Mouse (Mus musculus): ENCODE data around the gene Taf3.

Taf3 gene

DNA sequence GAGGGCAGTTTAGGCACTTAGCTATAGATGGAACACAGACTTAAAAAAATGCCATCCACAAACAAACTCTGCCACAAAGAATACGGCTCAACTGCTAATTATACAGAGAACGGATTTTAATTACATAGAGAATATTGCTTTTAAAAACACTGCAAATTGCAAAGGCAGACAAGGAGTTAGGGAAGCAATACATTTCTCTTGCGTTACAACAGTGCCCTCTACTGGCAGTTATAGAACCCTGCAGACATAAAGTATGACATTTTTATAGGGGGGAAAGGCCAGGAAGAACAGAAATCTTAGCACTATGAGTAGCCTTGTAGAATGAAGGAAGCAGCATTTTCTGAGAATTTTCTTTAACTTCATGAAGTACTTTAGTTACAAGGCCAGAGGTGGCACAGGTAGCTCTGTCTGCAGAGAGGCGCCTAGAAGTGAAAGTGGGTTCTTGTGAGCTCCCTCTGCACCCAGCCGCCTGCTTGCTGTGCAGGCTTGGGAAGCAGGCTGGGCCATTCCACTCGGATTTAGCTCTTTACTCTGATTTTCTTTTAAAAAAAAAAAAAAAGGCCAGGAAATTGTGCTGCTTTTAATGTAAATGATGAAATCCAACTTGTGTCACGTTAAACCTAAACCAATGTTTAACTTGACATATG lies 38.0 kb downstream of the Taf3 start:
- peak; percentile 41 to 70 for DNase-seq

DNA sequence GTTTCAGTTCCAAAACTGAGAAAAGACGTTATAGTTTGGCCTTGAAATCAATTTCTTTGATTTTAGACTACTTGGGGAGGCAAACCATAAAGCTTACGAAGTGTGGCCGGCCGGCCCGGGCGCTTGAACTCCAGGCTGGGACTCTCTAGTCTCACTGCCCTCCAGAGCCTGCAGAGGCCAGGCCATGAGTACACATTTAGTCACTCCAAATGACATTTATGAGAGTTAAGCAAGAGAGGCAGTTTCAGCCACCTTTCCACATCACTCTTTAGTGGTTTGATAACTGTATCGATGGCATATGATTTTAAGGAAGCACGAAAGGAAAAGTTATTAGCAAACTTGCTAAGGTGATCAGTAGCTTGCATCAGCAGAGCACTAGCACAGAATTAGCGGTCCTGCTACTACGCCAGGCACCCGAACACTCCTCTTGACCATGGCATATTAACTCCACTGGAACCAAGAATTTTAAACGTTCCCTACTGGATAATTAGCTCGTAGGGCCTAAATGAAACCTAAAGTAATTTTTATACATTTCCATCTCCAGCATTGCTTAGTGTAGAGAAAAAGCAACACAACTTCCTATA lies 38.6 kb downstream of the Taf3 start:
- no peak for DNase-seq

DNA sequence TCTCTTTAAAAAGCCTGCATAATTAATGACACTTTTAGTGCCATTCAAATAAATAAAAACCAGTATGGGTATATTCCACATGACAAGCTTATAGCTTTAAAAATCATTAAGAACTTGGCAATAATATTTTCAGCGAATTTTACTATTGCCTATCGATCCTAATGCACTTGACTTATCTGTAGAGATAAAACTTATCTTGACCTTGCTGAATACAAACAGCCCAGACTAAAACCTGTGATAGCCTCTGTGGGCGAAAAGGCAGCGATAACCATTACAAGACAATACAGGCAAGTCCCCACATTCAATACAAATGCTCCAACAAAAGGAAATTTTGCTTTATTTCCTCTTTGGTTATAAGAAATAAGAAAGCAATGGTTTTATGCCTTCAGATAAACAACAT lies 39.8 kb downstream of the Taf3 start:
- no peak for DNase-seq

DNA sequence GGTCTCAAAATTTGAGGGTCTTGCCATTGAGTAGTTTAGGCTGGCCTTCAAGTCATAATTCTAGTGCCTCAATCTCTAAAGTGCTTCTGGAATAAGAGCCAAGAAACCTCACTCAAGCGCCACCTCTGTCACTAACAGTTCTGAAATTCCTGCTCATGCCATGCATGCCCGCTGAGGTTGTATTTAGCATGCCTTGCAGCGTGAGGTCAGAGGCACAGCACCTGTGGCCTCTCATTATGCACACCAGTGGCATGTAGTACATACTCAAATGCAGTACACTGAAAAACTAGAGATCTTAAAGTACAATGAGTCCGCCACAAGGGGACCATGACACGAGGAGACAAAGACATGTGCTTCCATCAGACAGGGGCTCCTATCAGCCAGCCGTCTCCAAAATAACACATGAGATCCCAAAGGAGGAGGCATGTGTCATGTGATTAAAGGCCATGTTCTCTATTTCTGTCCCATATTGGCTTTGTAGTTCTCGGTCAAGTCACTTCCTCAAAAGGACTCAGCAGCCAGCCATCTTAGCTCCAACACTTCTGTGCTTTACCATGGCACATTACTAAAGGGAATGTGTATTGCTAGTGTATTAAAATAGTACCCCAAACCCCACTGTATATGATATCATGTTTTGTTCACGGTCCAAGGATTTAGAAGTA lies 43.3 kb downstream of the Taf3 start:
- no peak for DNase-seq

DNA sequence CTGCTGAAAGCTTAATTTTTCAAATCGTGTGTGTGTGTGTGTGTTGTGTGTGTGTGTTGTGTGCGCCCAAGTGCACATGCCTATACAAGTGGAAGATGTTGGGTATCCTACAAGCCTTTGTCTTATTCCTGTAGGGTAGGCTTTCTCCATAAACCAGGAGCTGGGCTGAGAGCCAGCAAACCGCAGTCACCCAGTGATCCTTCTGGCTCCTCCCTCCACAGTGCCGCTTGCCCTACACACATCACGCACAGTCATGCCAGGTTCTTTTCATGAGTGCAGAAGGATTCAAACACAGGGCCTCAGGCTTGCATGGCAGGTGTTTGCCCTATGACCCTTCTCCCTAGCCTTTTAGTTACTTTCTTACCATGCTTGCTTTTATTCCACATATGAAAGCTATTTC lies 45.0 kb downstream of the Taf3 start:
- peak; percentile 60 to 73 for DNase-seq

DNA sequence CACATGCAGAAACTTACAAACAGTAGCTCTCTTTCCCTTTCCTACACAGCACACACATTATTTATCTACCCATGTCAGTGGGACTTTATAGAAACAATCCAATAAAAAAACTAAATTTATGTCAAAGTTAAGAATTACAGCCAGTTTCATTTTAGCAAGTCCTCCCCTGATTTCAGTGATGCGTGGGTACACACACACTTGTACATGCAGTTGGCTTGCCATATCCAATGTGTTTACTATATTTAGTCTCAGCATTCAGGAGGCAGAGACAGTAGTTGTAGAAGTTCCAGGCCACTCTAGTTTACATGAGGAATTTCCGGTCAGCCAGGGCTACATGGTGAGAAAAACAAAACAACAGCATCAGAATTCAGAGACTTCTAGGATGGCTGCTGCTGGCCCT lies 46.8 kb downstream of the Taf3 start:
- no peak for DNase-seq

DNA sequence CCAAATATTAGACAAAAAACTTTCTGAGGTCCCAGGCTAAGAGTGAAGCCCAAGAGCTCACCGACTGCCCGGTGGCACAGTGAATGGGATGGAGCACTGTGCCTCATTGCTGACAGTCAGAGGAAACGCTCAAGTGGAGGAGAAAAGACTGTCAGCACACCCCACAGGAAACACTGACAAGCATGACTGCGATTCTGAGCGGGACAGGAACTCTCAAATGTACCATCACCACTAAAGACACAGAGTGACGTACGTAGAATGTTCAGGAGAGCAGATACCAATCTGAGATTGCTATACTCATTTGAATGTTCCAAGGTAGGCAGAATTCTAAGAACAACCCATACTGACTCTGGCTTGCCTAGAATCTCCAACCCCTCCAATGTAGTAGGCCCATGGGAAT lies 50.9 kb downstream of the Taf3 start:
- DNase-seq = no peak

DNA sequence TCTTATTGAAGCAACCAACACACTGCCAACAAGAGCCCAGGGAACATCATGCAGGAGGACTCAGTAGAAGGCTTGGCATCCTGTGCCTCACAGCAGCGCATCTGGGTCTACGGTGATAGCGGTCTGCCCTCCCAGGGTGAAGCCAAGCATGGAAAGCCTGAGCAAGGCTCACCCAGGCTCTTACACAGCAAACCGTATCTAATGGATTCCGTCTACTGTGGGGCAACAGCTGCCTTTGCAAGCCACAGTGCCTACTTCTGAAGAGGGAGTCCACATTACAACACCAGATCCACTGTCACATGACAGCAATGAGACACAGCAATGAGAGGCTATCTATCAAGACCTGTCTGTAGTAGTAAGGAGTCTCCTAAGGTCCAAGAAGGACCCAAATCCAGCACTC lies 52.3 kb downstream of the Taf3 start:
- DNase-seq = no peak

DNA sequence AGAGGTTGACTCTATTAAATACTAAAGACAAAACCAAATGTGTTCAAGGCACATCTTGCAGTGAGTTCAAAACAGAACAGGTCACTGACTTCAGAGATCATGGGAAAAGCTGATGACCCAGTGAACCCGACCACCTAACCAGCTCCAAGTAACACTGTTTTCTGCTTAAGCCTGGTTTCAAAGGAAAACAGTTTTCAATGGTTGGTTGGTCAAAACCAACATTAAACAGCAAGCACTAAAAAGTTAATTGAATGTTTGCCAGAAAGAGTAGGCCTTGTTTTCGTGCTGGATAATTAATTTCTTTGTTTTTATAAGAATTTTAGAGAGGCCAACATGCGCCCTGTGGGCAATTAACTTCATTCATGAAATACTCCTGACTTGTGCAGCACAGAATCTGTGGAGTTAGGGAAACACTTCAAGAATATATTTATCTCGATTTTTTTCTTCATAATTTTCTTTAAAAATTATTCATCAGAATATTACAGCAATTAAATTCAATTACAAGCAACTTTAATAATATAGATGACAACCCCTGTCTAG lies 57.6 kb downstream of the Taf3 start:
- DNase-seq = no peak

DNA sequence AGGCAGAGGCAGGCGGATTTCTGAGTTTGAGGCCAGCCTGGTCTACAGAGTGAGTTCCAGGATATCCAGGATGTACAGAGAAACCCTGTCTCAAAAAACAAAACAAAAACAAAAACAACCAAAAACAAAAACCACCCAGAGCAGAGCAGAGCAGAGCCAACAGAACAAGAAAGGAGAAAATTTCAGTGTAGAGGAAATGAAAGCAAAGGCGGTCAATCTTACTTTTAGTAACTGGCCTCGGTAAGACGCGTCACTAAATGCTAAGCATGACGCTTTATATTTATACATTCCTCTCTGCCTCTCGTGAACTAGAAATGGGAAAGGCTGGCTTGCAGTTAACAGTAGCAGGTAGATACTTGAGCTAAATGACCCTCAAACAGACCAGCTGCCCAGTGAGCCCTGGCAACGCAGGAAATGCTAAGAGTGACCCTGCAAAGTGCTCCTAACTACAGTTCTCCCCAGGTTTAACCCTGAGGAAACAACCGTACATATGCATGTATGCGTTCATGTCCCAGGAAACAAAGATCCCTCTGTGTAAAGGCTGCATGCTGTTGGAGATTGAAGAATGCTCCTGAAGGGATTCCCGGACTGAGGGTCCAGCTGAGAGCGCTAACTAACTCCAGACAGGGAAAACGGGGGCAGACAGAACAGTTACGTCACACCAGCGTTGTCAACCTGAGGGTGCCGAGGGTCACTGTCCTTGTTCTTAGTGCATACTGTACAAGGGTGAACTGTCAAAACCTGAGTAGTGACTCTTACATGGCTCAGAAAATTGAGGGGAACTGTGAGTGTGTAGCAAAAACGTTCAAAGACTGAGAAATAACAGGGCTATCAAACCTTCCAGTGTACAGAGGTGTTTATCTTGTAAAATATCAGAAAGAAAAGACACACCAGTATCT lies 58.5 kb downstream of the Taf3 start:
- DNase-seq = no peak

DNA sequence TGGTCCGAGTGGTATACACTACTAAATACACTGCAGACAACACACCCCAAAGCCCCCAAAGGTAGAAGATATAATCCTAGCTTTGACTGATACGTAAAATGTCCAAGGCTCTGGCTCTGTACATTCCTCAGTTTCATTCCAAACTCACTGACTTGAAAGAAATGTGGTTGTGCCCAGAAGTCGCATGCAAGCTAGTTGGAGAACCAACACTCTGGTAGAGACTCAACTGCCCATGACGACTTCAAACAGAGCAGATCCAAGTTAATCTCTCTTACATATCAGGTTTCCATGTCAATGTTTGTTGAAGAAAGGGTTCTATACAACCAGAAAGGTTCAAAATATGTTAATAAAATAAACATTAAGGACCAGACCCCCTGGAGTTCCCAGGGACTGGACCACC lies 60.1 kb downstream of the Taf3 start:
- no peak for DNase-seq

DNA sequence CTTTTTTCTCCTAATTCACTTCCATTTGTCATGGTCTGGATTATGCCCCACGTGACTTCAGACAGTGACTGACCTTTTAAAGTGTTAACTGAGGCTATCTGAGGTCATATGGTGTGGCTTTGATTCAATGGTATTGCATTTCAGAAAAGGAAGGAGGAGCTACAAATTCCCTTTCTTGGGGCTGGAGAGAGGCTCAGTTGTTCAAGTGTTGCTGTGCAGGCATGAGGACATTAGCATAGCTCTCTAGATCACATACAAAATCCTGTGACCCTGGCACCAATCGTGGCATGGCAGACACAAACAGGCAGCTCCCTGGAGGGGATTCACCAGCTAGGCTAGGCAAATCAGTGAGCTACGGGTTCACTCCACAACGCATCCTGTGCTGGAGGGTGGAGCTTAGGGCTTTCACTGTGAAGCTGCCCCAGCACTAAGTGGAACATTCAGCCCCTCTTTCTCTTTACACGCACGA lies 62.4 kb downstream of the Taf3 start:
- DNase-seq = peak in 1 of 2 experiments; percentile 20

DNA sequence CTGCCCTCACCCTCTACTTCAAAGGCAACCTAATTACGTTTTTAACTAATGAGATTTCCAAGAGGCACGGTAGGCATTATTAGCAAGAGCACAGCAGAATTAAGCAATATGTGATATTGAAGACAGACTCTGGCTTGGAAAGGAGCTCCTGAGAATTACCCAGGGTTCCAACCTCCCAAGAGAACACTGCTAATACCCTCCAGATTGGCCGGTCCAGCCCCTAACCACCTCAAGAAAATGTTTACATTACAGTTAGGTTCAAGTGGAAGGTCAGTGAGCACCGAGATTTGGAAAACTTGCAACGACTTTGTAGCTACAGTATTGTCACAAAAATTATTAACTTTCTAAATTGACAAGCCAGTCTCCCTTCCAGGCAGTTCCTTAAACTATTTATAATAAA lies 66.0 kb downstream of the Taf3 start:
- no peak for DNase-seq

DNA sequence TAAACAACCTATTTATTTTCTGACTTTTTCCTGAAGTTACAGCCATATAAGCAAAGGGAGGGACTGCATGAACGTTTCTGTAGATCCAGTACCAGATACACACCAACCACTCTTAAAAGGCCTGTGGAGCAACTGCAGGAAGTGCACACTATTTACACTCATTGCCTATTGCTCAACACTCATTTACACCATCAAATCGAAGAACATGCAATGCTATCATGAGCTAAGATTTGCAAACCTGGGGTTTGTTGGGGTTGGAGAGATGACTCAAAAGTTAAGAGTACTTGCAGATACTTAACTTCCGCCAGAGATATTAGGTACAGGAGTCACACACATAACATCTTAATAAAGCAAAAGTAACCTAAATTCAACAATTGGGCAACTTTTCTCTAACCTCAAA lies 76.5 kb downstream of the Taf3 start:
- no peak for DNase-seq

DNA sequence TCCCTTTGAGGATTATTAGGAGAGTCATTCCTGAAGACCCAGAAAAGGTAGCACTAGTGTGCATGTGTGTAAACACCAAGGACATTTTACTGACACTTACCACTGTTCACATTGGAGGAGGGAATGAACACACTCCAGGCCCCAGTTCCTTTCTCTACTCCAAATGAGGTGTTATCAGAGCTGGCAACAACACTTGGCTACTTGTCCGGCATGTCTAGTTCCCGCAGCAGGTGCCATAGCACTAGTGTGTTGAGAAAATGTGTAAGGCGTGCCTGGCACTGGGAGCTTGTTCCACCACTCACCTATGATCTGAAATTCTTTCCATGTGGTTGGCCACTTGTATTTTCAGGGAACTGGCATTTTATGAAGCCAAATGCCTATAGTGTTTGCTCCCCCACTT lies 77.8 kb downstream of the Taf3 start:
- no peak for DNase-seq

DNA sequence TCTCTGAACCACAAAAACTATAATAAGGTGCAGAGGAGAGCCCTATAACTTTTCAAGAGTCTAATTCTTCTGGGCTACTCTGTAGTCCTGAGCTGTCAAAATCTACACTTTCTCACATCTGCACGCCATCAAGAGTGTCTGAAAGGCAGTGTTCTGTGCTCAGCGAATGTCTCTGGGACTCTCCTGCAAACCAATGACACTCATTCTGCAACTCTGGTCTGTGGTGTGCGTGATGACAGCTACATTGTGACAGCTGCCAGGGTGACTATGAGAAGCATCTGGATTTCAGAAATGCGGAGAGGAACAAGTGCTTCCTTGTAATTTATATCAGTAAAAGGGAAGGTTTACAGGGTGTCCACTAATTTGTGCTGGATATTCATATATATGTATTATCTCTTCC lies 78.2 kb downstream of the Taf3 start:
- no peak for DNase-seq

DNA sequence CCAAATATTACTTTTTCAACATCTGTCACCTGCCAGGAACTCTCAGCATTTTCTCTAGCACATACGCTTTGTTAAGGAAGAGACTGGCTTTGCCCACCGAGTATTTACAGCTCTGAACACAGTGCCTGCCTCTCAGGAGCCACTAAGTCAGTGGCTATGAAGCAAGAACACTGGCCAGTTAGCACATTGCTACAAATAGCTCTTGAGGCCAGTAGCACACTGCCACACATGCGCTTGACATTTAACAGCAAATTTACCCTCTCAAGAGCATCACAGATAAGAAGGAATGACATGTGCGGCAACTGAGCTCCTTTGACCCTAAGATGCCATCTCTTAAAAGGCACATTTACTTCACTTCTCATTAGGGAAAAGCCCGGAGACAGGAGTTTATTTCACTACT lies 78.7 kb downstream of the Taf3 start:
- DNase-seq = no peak

DNA sequence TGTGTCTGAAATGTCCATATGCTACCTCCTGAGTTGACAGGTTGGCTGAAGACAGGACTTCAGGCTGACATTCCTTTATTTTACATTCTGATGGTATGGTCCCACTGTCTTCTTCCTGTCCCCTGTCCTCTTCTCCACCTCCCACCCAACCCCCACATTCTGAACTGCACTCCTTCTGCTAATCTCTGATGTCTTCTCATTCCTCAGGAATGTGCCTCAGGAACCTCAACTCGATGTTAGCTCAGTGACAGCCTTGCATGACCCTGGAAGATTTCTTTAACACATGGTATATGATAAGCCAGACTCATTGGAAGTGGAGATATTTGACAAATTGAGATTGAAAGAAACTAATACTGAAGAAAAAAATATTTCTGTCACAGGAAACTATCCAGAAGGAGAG lies 81.8 kb downstream of the Taf3 start:
- no peak for DNase-seq

DNA sequence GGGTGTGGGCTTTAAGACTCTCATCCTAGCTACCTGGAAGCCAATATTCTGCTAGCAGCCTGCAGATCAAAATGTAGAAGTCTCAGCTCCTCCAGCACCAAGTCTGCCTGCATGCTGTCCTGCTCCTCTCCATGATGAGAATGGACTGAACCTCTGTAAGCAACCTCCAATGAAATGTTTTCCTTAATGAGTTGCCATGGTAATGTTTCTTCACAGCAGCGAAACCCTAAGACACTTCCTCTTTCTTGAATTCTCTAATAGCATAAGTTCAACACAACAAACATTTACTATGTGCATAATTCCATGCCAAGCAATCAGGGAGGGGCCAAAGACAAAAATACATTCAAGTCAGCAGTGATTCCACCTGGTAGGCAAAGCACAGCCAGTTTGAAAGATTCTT lies 82.8 kb downstream of the Taf3 start:
- DNase-seq = no peak

DNA sequence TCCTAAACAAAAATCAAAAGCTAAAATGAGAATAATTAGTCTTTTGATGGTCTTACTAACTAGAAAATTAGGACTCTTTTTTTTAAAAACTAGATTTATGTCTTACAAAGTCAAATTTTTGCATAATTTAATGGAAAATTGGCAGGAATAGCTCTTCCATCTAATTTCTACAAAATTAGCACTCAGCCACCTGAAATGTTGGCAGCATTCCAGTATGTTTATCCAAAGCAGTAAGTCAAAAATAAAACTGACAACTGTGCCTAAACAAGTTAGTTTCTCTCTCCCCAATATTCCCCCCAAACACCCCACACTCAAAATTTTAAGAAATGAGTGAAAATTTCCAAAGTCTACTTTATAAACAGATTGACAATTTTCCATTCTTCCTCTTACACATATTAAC lies 85.5 kb downstream of the Taf3 start:
- DNase-seq = peak in 1 of 2 experiments; percentile 30

DNA sequence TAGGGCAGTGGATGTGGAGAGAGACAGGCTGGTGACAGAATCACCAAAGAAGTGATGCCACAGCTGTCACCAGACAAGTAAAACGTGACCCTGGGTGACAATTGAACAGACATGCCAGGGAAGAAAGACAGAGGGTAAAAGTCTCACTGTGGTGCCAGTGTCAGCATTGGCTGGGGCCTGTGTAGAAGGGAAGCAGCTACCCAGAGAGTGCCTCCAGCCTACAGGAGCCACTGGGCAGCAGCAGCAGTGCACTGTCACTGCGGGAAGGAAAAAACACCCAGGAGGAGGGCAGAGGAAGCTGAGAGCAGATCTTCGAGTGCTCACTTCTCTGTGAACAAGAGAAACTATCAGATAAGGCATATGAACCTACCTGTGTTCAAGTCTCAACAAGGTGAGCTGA lies 86.7 kb downstream of the Taf3 start:
- DNase-seq = no peak

DNA sequence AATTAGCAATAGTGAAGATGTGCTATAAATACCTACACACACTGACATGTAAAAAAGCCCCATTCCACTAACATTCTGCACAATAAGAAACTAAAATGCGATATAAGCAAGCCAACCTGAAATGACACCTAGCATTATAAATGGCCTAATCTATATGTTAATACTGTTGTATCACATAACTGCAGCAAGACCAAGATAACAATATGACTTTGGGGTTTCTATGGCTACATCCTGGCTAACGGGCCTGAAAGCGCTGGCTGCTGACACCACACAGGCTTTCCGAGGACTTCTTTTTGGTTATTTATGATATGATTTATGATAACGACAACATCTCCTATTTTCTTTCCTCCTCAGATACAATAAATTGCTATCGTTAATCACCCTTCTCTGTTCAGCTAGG lies 90.4 kb downstream of the Taf3 start:
- no peak for DNase-seq

DNA sequence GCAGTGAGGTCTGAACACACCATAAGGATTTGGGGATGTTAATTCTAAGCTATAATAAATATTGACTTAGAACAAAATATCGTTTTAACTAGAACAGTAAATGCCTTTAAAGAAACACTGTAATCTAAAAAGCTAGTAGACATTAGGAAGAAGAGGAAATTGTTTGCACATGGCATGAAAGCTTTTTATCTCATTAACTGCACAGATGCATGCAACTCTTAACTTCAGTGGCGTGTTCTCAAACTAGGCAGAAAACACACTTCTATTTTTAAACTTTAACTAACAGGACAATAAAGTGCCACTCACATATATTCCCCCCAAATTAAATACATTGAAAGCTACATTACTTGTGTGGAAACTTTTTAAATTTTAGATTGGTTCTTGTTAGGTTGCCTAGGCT lies 91.8 kb downstream of the Taf3 start:
- no peak for DNase-seq
